Mouse (Mus musculus): ENCODE results near the gene Chn1. TPM values are rescaled to one million over a fixed set of nuclear protein-coding genes. Genes with fewer than 3 reads are reported as not detected.

The Chn1 gene
- polyA plus RNA-seq, 1 experiment, result 3.1 TPM

- Histone ChIP-seq H3K36me3 (ENCODE audit: control insufficient read depth, insufficient read depth, low read length) (no peaks in the 10 kb centered on the region), H3K4me3 (ENCODE audit: control insufficient read depth, insufficient read depth, low read length) (no peak overlapping the region), H3K27ac (ENCODE audit: control insufficient read depth, insufficient read depth, low read length) (no peak overlapping the region), H3K4me1 (replicated peaks; ENCODE audit: control insufficient read depth, insufficient read depth, low read length) (no peaks in the 10 kb centered on the region), H3K27me3 (ENCODE audit: control insufficient read depth, insufficient read depth, low read length) (no peaks in the 10 kb centered on the region)
- TF ChIP-seq POLR2A (IDR thresholded peaks at IDR 0.05; ENCODE audit: control insufficient read depth, extremely low read depth, insufficient read depth, low read length, poor library complexity) (no peak), CTCF (IDR thresholded peaks at IDR 0.05; ENCODE audit: borderline replicate concordance, control insufficient read depth, extremely low read depth, insufficient read depth, low read length, poor library complexity) (no peak)
- 91% methylated on average over 7 of the region's 7 CpGs for WGBS
- no peak for DNase-seq
Measured at GRCm38 (mm10) chr2:73759899-73760298, 15.2 kb downstream of the Chn1 start.

DNA sequence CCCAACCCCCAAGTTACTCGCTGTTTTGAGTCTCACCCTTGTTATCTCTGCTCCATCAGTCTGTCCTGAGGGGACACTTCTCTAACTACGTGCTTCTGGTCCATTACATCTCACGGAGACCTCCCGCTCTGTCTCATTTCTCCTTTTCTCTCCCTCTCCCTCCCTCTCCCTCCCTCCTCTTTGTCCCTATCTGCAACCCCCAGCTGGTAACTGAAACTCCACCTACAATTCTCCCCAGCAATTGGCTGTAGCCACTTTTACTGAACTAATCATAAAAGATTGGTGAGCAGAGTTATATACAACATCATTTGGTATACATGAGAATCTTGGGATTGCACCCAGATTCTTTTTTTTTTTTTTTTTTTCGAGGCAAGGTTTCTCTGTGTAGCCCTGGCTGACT, 16.1 kb downstream of the Chn1 start:
- Histone ChIP-seq H3K36me3 (ENCODE audit: control insufficient read depth, insufficient read depth, low read length) (no peaks in the 10 kb centered on the region), H3K27ac (ENCODE audit: control insufficient read depth, insufficient read depth, low read length) (no peak overlapping the region), H3K27me3 (ENCODE audit: control insufficient read depth, insufficient read depth, low read length) (no peaks in the 10 kb centered on the region), H3K4me1 (replicated peaks; ENCODE audit: control insufficient read depth, insufficient read depth, low read length) (no peaks in the 10 kb centered on the region), H3K4me3 (ENCODE audit: control insufficient read depth, insufficient read depth, low read length) (no peak overlapping the region)
- no peak for TF ChIP-seq POLR2A (IDR thresholded peaks at IDR 0.05; ENCODE audit: control insufficient read depth, extremely low read depth, insufficient read depth, low read length, poor library complexity)
- no peak for TF ChIP-seq CTCF (IDR thresholded peaks at IDR 0.05; ENCODE audit: borderline replicate concordance, control insufficient read depth, extremely low read depth, insufficient read depth, low read length, poor library complexity)
- no peak for DNase-seq
- WGBS, result 66% methylated on average over 5 of the region's 5 CpGs

- no peak overlapping the region for H3K4me3 ChIP-seq (ENCODE audit: control insufficient read depth, insufficient read depth, low read length)
- TF ChIP-seq POLR2A (IDR thresholded peaks at IDR 0.05; ENCODE audit: control insufficient read depth, extremely low read depth, insufficient read depth, low read length, poor library complexity), result no peak
- no peak for TF ChIP-seq CTCF (IDR thresholded peaks at IDR 0.05; ENCODE audit: borderline replicate concordance, control insufficient read depth, extremely low read depth, insufficient read depth, low read length, poor library complexity)
- DNase-seq, result no peak
- no peaks in the 10 kb centered on the region for H3K27me3 ChIP-seq (ENCODE audit: control insufficient read depth, insufficient read depth, low read length)
- H3K36me3 ChIP-seq (ENCODE audit: control insufficient read depth, insufficient read depth, low read length), result no peaks in the 10 kb centered on the region
- no peak overlapping the region for H3K27ac ChIP-seq (ENCODE audit: control insufficient read depth, insufficient read depth, low read length)
- H3K4me1 ChIP-seq (replicated peaks; ENCODE audit: control insufficient read depth, insufficient read depth, low read length), result no peaks in the 10 kb centered on the region
- 94% methylated on average over 1 of the region's 1 CpGs for WGBS
Measured at GRCm38 (mm10) chr2:73747297-73747696, 27.8 kb downstream of the Chn1 start.

DNA sequence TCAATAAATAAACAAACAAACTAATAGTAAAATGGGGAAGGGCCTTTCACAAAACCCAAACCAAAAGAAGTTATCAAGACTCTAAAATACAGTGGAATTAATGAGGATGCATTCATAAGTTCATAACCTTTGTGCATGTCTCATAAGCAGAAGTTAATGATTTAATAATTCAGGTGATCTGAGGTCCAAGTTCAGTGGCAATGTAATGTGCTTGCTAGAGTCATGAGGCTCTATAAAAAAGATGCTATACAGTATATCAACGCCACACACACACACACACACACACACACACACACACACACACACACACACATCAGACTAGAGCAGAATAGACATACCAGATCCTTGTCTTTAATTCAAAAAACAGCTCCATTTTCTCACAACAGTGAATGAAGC, 28.8 kb downstream of the Chn1 start:
- H3K36me3 ChIP-seq (ENCODE audit: control insufficient read depth, insufficient read depth, low read length), result no peaks in the 10 kb centered on the region
- TF ChIP-seq POLR2A (IDR thresholded peaks at IDR 0.05; ENCODE audit: control insufficient read depth, extremely low read depth, insufficient read depth, low read length, poor library complexity) (no peak), CTCF (IDR thresholded peaks at IDR 0.05; ENCODE audit: borderline replicate concordance, control insufficient read depth, extremely low read depth, insufficient read depth, low read length, poor library complexity) (no peak)
- DNase-seq, result no peak
- H3K27ac ChIP-seq (ENCODE audit: control insufficient read depth, insufficient read depth, low read length), result no peak overlapping the region
- no peaks in the 10 kb centered on the region for H3K4me1 ChIP-seq (replicated peaks; ENCODE audit: control insufficient read depth, insufficient read depth, low read length)
- H3K27me3 ChIP-seq (ENCODE audit: control insufficient read depth, insufficient read depth, low read length), result no peaks in the 10 kb centered on the region
- 85% methylated on average over 1 of the region's 1 CpGs for WGBS
- no peak overlapping the region for H3K4me3 ChIP-seq (ENCODE audit: control insufficient read depth, insufficient read depth, low read length)

GRCm38 (mm10) chr2:73745647-73746374, 29.3 kb downstream of the Chn1 start:
- H3K4me3 ChIP-seq (ENCODE audit: control insufficient read depth, insufficient read depth, low read length), result no peak overlapping the region
- no peaks in the 10 kb centered on the region for H3K27me3 ChIP-seq (ENCODE audit: control insufficient read depth, insufficient read depth, low read length)
- H3K27ac ChIP-seq (ENCODE audit: control insufficient read depth, insufficient read depth, low read length), result no peak overlapping the region
- TF ChIP-seq POLR2A (IDR thresholded peaks at IDR 0.05; ENCODE audit: control insufficient read depth, extremely low read depth, insufficient read depth, low read length, poor library complexity), result no peak
- TF ChIP-seq CTCF (IDR thresholded peaks at IDR 0.05; ENCODE audit: borderline replicate concordance, control insufficient read depth, extremely low read depth, insufficient read depth, low read length, poor library complexity), result no peak
- no peaks in the 10 kb centered on the region for H3K4me1 ChIP-seq (replicated peaks; ENCODE audit: control insufficient read depth, insufficient read depth, low read length)
- 53% methylated on average over 3 of the region's 3 CpGs for WGBS
- DNase-seq, result no peak
- no peaks in the 10 kb centered on the region for H3K36me3 ChIP-seq (ENCODE audit: control insufficient read depth, insufficient read depth, low read length)

- 94% methylated on average over 3 of the region's 3 CpGs for WGBS
- Histone ChIP-seq H3K4me1 (replicated peaks; ENCODE audit: control insufficient read depth, insufficient read depth, low read length) (no peaks in the 10 kb centered on the region), H3K36me3 (ENCODE audit: control insufficient read depth, insufficient read depth, low read length) (no peaks in the 10 kb centered on the region), H3K4me3 (ENCODE audit: control insufficient read depth, insufficient read depth, low read length) (no peak overlapping the region), H3K27ac (ENCODE audit: control insufficient read depth, insufficient read depth, low read length) (no peak overlapping the region), H3K27me3 (ENCODE audit: control insufficient read depth, insufficient read depth, low read length) (no peaks in the 10 kb centered on the region)
- no peak for DNase-seq
- TF ChIP-seq CTCF (IDR thresholded peaks at IDR 0.05; ENCODE audit: borderline replicate concordance, control insufficient read depth, extremely low read depth, insufficient read depth, low read length, poor library complexity) (no peak), POLR2A (IDR thresholded peaks at IDR 0.05; ENCODE audit: control insufficient read depth, extremely low read depth, insufficient read depth, low read length, poor library complexity) (no peak)
Measured at GRCm38 (mm10) chr2:73741286-73741685, 33.9 kb downstream of the Chn1 start.

DNA sequence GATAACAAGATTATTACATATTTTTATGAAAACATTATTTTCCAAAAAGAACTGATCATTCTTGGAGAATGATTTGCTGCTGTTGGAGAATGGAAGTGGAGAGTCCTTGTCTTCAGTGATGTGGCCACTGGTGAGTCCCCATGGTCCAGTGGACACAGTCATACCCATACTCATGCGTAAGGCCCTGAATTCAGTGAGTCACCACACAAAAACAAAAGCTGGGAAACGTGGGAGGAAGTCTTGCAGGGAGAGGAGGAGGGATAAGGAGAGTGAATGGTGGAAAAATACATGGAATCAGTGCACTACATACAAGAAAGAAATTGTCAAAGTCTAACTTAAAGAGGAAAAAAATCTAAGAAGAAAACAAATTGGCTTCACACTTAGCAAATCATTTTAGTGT, 47.3 kb downstream of the Chn1 start:
- H3K4me3 ChIP-seq (ENCODE audit: control insufficient read depth, insufficient read depth, low read length), result no peak overlapping the region
- no peak for DNase-seq
- WGBS, result 71% methylated on average over 2 of the region's 2 CpGs
- TF ChIP-seq CTCF (IDR thresholded peaks at IDR 0.05; ENCODE audit: borderline replicate concordance, control insufficient read depth, extremely low read depth, insufficient read depth, low read length, poor library complexity) (no peak), POLR2A (IDR thresholded peaks at IDR 0.05; ENCODE audit: control insufficient read depth, extremely low read depth, insufficient read depth, low read length, poor library complexity) (no peak)
- H3K36me3 ChIP-seq (ENCODE audit: control insufficient read depth, insufficient read depth, low read length), result no peaks in the 10 kb centered on the region
- H3K27me3 ChIP-seq (ENCODE audit: control insufficient read depth, insufficient read depth, low read length), result no peaks in the 10 kb centered on the region
- H3K4me1 ChIP-seq (replicated peaks; ENCODE audit: control insufficient read depth, insufficient read depth, low read length), result no peaks in the 10 kb centered on the region
- H3K27ac ChIP-seq (ENCODE audit: control insufficient read depth, insufficient read depth, low read length), result no peak overlapping the region

All from thymus, adult 2 months (tissue).